Mouse (Mus musculus) 416B (cell line): Measurements from ENCODE around the gene Atp6v0b.

ENCODE experiments used
- DNase-seq: peaks from one replicate; pipeline ENCODE4 v3.0.0; 2011; ENCODE audit warnings: low read depth

The Atp6v0b gene

DNA sequence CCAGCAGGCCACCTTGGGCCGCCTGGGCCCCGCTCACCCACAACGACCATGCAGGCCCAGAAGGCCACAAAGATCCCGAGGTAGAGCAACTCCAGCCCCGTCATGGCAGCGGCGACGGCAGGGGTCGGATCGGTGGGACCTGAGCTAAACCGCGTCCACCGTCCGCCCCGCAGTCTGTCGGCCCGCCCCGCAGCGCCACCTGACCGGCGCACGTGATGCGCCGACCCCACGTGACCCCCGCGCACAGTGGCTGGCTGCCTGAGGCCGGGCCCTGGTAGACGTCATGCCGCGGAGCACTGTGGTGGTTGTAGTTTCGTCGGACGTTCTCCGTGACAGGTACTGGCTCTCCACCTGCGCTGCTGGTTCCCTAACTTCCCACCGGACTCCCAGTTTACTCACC, at the start of gene Atp6v0b:
Gene Atp6v0b, minus strand, starts transcription at position 201 of the 400 bp plus-strand sequence.
- DNase-seq = peak; percentile 85

- no peak for DNase-seq
Observed at GRCm38 (mm10) chr4:117934081-117934480, 46.9 kb upstream of the Atp6v0b start.

DNA sequence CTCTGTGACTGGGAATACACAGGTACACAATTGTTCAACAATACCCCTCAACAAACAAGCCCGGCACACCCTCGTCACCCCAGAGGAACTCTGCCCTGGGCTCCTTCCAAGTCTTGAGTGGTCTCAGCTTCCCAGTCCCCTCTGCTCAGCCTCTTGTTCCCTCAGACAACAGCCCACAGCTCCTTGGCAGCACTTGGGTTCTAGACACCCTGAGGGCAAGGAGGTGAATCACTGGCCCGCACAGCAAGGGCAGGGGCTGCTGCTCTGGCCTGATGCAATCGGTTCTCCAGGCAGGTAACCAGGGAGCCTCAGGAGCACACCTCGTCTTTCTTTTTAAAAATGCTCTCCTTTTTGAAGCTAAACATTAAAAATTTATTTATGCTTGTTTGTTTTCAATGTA, 46.1 kb upstream of the Atp6v0b start:
- no peak for DNase-seq

GRCm38 (mm10) chr4:117929391-117929881, 42.3 kb upstream of the Atp6v0b start, which contains the start of gene Artn:
Gene Artn (minus strand): TSS chr4:117929763.
- no peak for DNase-seq

DNA sequence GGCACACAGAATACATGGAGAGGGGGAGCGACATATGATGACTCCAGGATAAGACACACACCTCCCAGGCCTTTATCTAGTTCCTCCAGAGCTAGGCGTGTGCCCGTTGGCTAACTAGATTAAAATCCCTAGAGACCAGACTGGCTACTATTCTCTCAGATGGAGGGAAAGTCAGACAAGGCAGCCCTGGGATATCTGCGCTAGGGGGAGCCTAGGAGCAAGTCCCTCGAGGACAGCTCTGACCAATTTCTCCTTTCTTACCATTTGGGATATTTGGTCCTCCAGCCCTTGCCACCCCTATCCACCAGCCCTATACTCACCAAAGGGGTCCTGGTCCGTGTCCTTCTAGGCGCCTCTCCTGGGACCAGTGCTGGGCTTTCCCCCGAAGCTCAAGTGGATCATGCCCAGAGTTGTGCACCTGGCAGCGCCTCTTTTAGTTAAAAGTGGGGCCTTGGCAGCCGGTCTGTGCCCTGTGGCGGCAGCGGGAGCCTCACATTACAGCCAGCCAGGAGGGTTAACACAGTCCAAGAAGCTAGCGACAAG, 41.6 kb upstream of the Atp6v0b start:
- DNase-seq = peak; percentile 41

DNA sequence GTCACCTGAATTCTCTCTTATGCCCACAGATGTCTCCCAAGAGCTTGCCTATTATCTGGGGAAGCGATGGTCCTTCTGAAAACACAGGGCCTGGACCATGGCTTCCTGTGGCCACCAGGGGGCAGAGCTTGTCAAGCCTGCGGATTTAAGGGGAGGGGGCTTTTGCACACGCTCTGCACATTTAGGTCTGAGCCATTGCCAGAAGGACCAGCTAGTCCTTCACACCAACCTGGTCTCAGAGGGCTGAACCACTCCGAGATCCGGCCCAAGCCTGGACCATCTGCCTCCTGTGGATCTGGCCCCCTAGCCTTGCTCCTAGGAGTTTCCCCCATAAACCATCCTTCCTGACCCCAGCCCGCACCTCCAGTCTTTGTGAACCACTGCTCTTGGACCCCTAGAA, 41.1 kb upstream of the Atp6v0b start:
- DNase-seq = peak; percentile 15

DNA sequence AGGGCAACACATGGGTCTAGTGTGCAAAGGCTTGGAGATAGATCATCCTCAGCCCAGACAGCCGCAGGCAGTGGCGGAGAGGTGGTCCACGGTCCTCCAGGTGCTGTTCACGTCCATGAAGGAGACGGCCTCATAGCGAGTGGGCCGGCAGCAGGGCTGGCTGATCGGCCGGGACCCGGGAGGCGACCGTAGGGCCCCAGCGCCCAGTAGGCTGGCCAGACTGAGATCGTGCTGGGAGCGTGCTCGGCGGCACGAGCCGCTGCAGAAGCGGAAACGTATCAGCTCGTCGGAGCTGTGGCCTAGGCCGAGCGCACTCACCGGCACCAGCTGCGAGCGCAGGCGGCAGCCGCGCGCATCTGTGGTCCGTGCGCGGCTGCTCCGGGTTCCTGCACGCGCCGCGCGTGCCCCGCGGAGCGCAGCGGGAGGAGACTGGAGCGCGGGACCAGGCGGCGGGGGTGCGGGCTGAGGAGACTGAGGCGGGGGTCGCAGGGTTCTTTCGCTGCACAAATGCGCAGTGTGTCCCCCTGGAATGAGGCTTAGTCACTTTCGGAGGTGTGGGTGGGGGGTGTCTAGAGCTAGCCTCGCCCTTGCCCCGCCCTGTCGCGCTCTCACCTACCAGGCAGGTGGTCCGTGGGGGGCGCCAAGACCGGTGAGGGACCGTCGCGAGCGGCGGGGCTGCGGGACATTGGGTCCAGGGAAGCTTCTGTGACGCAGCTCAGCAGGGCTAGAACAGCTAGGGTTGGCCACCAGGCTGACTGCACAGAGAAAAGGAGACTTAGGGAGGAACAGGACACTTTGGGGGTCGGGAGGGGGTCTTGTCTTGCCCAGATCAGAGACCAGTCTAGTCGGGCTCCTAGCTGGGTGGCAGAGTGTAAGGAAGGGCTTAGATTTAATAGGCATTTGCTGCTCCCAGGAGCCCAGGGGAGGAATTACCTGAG, 39.7 kb upstream of the Atp6v0b start:
- no peak for DNase-seq

- peak; percentile 21 for DNase-seq
Observed at GRCm38 (mm10) chr4:117924916-117925315, 37.8 kb upstream of the Atp6v0b start.

GRCm38 (mm10) chr4:117923450-117923849, 36.3 kb upstream of the Atp6v0b start:
- DNase-seq = no peak

- no peak for DNase-seq
Observed at GRCm38 (mm10) chr4:117921358-117921757, 34.2 kb upstream of the Atp6v0b start.

DNA sequence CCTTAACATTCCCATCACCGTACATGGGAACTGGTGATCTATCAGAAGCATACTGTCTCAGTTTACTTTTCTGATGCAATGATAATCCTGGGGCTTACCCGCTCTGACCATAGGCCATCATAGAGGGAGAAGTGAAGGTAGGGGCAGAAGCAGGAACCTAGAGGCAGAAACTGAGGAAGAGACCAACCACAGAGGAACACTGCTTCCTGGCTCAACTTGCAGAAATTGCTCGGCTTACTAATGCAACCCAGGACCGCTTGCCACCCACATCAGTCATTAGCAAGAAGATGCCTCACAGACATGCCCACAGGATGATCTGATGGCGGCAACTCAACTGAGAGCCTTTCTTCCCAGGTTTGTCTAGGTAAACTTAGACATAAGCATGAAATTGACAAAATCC, 31.6 kb upstream of the Atp6v0b start:
- peak; percentile 64 for DNase-seq

GRCm38 (mm10) chr4:117918261-117918660, 31.1 kb upstream of the Atp6v0b start:
- no peak for DNase-seq

- no peak for DNase-seq
Observed at GRCm38 (mm10) chr4:117917847-117918246, 30.7 kb upstream of the Atp6v0b start.

GRCm38 (mm10) chr4:117917402-117917801, 30.3 kb upstream of the Atp6v0b start:
- DNase-seq = peak; percentile 18

- peak; percentile 52 for DNase-seq
Observed at GRCm38 (mm10) chr4:117916386-117916785, 29.3 kb upstream of the Atp6v0b start.

DNA sequence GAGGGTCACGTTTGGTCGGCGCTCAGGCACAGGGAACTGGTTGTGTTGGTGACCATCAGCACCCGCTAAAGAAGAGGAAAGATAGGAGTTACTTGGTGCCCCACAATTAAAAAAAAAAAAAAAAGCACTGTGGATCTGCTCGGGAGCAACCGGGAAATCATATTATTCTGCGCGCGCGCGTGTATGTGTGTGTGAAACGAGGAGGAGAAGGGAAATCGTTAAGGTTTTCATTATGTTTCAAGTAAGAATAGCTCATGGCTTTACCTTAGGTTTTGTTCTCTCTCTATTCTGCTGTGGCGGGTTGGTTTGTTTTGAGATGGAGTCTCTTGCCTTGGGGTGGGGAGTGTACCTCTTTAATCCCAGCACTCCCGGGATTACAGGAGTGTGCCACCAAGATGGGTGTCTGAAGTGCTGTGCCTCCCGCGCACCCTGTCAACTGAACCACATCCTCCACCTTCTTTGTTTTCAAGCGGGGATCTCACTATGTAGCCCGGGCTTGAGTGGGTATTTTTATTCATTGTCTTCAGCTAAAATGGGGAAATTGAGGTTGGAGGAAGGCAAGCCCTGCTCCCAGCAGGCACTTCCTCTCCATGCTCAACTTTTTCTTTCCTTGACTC, 28.5 kb upstream of the Atp6v0b start:
- peak; percentile 58 for DNase-seq

DNA sequence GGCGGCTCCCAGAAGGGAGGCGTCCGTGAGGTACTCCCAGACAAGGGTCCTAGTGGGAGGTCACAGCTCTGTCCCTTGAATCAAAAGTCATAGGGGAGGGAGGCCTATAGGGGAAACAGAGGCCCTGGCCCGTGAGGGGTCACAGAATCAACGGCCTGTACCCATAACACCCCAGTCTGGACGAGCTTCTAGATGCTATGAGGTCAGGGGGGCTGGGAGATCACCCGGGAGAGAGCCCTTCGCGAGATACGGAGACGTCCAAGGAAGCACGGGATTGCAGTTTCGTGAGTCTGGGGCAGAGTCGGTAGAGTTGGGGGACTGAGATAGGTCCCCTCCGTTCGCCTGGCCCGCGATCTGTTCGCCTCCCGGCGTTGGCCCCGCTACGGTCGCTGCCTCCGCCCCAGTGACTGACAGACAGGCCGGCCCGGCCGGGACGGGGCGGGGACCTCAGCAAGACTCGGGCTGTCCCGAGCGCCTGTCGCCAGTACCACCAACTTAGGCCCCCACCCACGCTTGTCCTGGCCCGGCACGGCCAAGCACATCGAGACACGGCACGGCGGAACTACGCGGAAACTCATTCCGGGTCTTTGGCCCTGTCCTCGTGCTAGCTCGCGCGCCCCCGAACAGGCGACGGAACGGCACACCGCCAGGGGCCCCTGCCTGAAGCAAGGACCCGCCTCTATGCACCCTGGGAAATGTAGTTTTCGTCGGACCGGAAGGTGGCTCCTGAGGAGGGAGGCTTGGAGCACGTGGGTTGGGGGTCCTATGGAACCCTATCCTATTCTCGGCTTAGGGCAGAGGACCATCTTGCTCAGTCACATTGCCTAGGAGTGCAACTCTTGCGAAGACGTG, 27.7 kb upstream of the Atp6v0b start, which contains the start of gene Ipo13:
Gene Ipo13, minus strand, starts transcription at position 409 of the 852 bp plus-strand sequence.
- DNase-seq = peak; percentile 95

GRCm38 (mm10) chr4:117914031-117914430, 26.9 kb upstream of the Atp6v0b start:
- no peak for DNase-seq

DNA sequence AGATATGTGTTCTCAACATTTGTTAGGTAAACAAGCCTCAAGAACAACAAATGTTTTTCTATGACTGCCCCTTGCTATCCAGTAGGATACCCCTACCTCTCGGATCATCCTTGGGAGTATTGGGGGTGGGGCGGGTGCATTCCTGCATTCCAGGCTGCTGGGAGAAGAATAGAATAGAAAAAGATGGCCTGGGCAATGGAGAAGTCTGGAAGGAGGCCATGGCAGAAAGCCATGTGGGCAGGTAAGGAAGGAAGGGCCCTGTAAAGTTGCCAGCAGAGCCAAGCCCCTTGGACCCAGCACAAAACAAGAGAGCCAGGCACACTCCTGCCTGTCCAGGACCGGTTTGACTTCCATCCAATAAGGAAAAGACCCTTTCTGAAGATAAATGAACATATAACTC, 26.3 kb upstream of the Atp6v0b start:
- DNase-seq = no peak

DNA sequence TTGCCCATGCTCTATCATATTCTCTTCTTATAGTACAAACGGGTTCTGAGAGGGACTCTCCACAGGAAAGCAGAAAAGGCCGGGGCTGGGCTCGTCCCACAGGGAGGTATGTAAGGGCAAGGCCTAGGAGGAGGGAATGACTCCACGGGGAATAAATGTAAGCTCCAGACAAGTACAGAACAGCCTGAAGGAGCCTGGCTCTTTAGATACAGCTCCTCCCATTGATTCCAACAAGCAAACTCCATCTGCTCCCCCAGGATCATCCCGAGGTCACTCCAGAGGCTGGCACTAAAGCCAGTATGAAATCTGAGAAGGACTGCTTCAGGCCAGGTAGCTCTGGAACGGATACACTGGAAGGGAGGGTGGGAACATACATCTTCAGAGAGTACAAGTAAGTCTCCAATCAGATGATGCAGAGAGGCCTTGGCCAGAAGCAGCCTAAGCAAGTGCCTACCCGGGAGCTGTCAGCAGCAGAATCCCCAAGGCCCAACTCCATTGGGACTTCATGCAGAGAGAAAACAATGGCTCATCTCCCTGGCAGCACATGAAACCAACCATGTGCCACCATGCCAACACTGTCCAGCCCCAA, 25.6 kb upstream of the Atp6v0b start:
- DNase-seq = no peak

GRCm38 (mm10) chr4:117912131-117912561, 25.0 kb upstream of the Atp6v0b start:
- no peak for DNase-seq
